Mouse (Mus musculus) hindbrain, embryonic 14.5 days (tissue): ENCODE measurements around the gene Tbxa2r. TPM values are rescaled to one million over a fixed set of nuclear protein-coding genes. Genes with fewer than 3 reads are reported as not detected.
A peak's percentile ranks its signal among the peaks of the same experiment; 100 is the strongest.

Source experiments
- ATAC-seq: fragments of 200-750 bp; cut with Nextera tagmentation; 2 replicates; pipeline ENCODE4 v1.8.0; 2017; ENCODE audit warnings: moderate number of reproducible peaks, mild to moderate bottlenecking, moderate TSS enrichment, moderate library complexity; ENCODE audit not compliant: low FRiP score
- DNase-seq: peaks from one replicate; pipeline ENCODE4 v3.0.0-alpha.2; 2015; ENCODE audit warnings: low spot score
- H3K27ac ChIP-seq: fragments of 300-500 bp; sonication (generic); 2 replicates; pipeline ENCODE4 v1.5.1; 2014; ENCODE audit warnings: mild to moderate bottlenecking, moderate library complexity
- H3K27me3 ChIP-seq: fragments of 300-500 bp; sonication (generic); 2 replicates; pipeline ENCODE4 v1.6.1; 2014; ENCODE audit warnings: mild to moderate bottlenecking, low read length, mixed read lengths; ENCODE audit not compliant: control insufficient read depth, insufficient read depth
- H3K36me3 ChIP-seq: fragments of 300-500 bp; sonication (generic); replicated peaks from 2 replicates; pipeline ENCODE4 v1.6.1; 2014; ENCODE audit not compliant: control insufficient read depth, insufficient read depth
- H3K4me1 ChIP-seq: fragments of 300-500 bp; sonication (generic); replicated peaks from 2 replicates; pipeline ENCODE4 v1.6.1; 2014; ENCODE audit warnings: antibody characterized with exemption, low read length, mixed read lengths; ENCODE audit not compliant: control insufficient read depth, insufficient read depth
- H3K4me2 ChIP-seq: fragments of 300-500 bp; sonication (generic); replicated peaks from 2 replicates; pipeline ENCODE4 v1.6.1; 2014; ENCODE audit warnings: mild to moderate bottlenecking, moderate library complexity
- H3K4me3 ChIP-seq: fragments of 300-500 bp; sonication (generic); replicated peaks from 2 replicates; pipeline ENCODE4 v1.5.1; 2014; ENCODE audit warnings: mild to moderate bottlenecking, low read length
- H3K9ac ChIP-seq: fragments of 300-500 bp; sonication (generic); 2 replicates; pipeline ENCODE4 v1.6.1; 2014
- H3K9me3 ChIP-seq: fragments of 300-500 bp; sonication (generic); 2 replicates; pipeline ENCODE4 v1.6.1; 2016; ENCODE audit warnings: low read length; ENCODE audit not compliant: control insufficient read depth
- WGBS: fragments of 180-500 bp; shearing (Covaris S2); extraction: QIAGEN DNeasy Blood & Tissue Kit; methylation state at CpG from one replicate; pipeline ENCODE4 v1.1.7; 2014; 5-methylcytosine and 5-hydroxymethylcytosine counted together
- polyA plus RNA-seq: library from polyadenylated mRNA; unstranded; fragments of >200 nt; fragmentation: Nextera tagmentation; extraction: Ambion mirVana; gene quantifications from 2 replicates; pipeline ENCODE4 v1.2.1, GENCODE M21; 2014

The Tbxa2r gene
- polyA plus RNA-seq, 1 experiment from 2014 or later = 5.4 TPM

GRCm38 (mm10) chr10:81335393-81336340 is 7.1 kb downstream of the Tbxa2r start:
- Histone ChIP-seq H3K9me3 (no peaks in the 10 kb centered on the region), H3K4me2 (no peak overlapping the region), H3K27ac (no peak overlapping the region), H3K36me3 (no peaks in the 10 kb centered on the region), H3K4me3 (no peak overlapping the region), H3K9ac (0 out of 2 replicates have a peak overlapping the region, but pooled peaks have one; percentile 4), H3K27me3 (peaks cover 32% of the 10 kb centered on the region), H3K4me1 (no peaks in the 10 kb centered on the region)
- 40% methylated on average over 16 of the region's 19 CpGs for whole genome bisulfite sequencing
- DNase-seq (no peak), ATAC-seq (0 out of 2 replicates have a peak, but pooled peaks have one; percentile 29)

GRCm38 (mm10) chr10:81336558-81336957 is 8.0 kb downstream of the Tbxa2r start:
- 97% methylated on average over 4 of the region's 4 CpGs for WGBS

GRCm38 (mm10) chr10:81340551-81341332 is 12.2 kb downstream of the Tbxa2r start:
- WGBS = 39% methylated on average over 17 of the region's 17 CpGs
- no peak for ATAC-seq

More at GRCm38 (mm10) chr10:81336558-81336957, 8.0 kb downstream of the Tbxa2r start:
- Histone ChIP-seq H3K4me2 (no peak overlapping the region), H3K9me3 (no peaks in the 10 kb centered on the region), H3K4me3 (no peak overlapping the region), H3K27me3 (peaks cover 40% of the 10 kb centered on the region), H3K4me1 (no peaks in the 10 kb centered on the region), H3K27ac (no peak overlapping the region), H3K9ac (no peak overlapping the region), H3K36me3 (no peaks in the 10 kb centered on the region)
- DNase-seq (no peak), ATAC-seq (no peak)

GRCm38 (mm10) chr10:81341333-81341949 is 12.9 kb downstream of the Tbxa2r start:
- no peak for DNase-seq
- Histone ChIP-seq H3K27ac (no peak overlapping the region), H3K36me3 (no peaks in the 10 kb centered on the region), H3K9ac (no peak overlapping the region), H3K4me3 (no peak overlapping the region), H3K4me1 (peaks cover 6% of the 10 kb centered on the region), H3K9me3 (no peaks in the 10 kb centered on the region), H3K4me2 (no peak overlapping the region), H3K27me3 (peaks cover 66% of the 10 kb centered on the region)
- 33% methylated on average over 16 of the region's 16 CpGs for WGBS
- no peak for ATAC-seq

More at GRCm38 (mm10) chr10:81340551-81341332, 12.2 kb downstream of the Tbxa2r start:
- Histone ChIP-seq H3K36me3 (no peaks in the 10 kb centered on the region), H3K27me3 (peaks cover 62% of the 10 kb centered on the region), H3K4me3 (no peak overlapping the region), H3K9ac (no peak overlapping the region), H3K27ac (no peak overlapping the region), H3K9me3 (no peaks in the 10 kb centered on the region), H3K4me1 (peaks cover 6% of the 10 kb centered on the region), H3K4me2 (no peak overlapping the region)
- DNase-seq = no peak

GRCm38 (mm10) chr10:81342686-81343505 is 14.4 kb downstream of the Tbxa2r start, which contains the start of gene Gipc3:
Gene Gipc3, minus strand, starts transcription at chr10:81343266.
- Histone ChIP-seq H3K27ac (no peak within 1 kb of the TSS), H3K27me3 (peaks cover 63% of the 10 kb centered on the region)
- WGBS = 5% methylated on average over 63 of the region's 67 CpGs

GRCm38 (mm10) chr10:81344421-81345161 is 16.1 kb downstream of the Tbxa2r start:
- H3K4me3 ChIP-seq = no peak overlapping the region
- peaks cover 55% of the 10 kb centered on the region for H3K27me3 ChIP-seq
- ATAC-seq (no peak), DNase-seq (no peak)
- H3K9me3 ChIP-seq = no peaks in the 10 kb centered on the region
- H3K4me2 ChIP-seq = no peak overlapping the region
- H3K36me3 ChIP-seq = no peaks in the 10 kb centered on the region
- H3K4me1 ChIP-seq = peaks cover 11% of the 10 kb centered on the region
- H3K27ac ChIP-seq = no peak overlapping the region
- no peak overlapping the region for H3K9ac ChIP-seq
- WGBS = 57% methylated on average over 8 of the region's 8 CpGs

More at GRCm38 (mm10) chr10:81342686-81343505, 14.4 kb downstream of the Tbxa2r start, which contains the start of gene Gipc3:
- Histone ChIP-seq H3K4me2 (peak within 1 kb of the TSS; percentile 70), H3K4me3 (peak within 1 kb of the TSS; percentile 36), H3K36me3 (no peaks in the 10 kb centered on the region), H3K9me3 (no peaks in the 10 kb centered on the region), H3K9ac (peak within 1 kb of the TSS; percentile 51), H3K4me1 (peaks cover 6% of the 10 kb centered on the region)
- ATAC-seq = no peak
- DNase-seq = no peak

GRCm38 (mm10) chr10:81345162-81345534 is 16.6 kb downstream of the Tbxa2r start:
- ATAC-seq (no peak), DNase-seq (no peak)
- no peaks in the 10 kb centered on the region for H3K36me3 ChIP-seq
- H3K4me2 ChIP-seq = no peak overlapping the region
- H3K27me3 ChIP-seq = peaks cover 55% of the 10 kb centered on the region
- 85% methylated on average over 4 of the region's 4 CpGs for WGBS
- no peak overlapping the region for H3K9ac ChIP-seq
- H3K9me3 ChIP-seq = no peaks in the 10 kb centered on the region
- no peak overlapping the region for H3K27ac ChIP-seq
- H3K4me3 ChIP-seq = no peak overlapping the region
- H3K4me1 ChIP-seq = peaks cover 16% of the 10 kb centered on the region
